Mouse (Mus musculus) liver, postnatal 0 days (tissue): Measurements from ENCODE around the gene Gm43638. TPM values are rescaled to one million over a fixed set of nuclear protein-coding genes. Genes with fewer than 3 reads are reported as not detected.
A peak's percentile ranks its signal among the peaks of the same experiment; 100 is the strongest.
"Not testable (repeated sequence)": the region's sequence is repeated elsewhere in the genome, so short reads cannot be mapped to it uniquely, and the experiment has no call there.

ENCODE experiments used
- ATAC-seq: fragments of 200-750 bp; cut with Nextera tagmentation; 2 replicates; pipeline ENCODE4 v1.8.0; 2017; ENCODE audit warnings: mild to moderate bottlenecking, moderate library complexity
- DNase-seq: peaks from one replicate; pipeline ENCODE4 v3.0.0-alpha.2; 2016
- H3K27ac ChIP-seq: fragments of 300-500 bp; sonication (generic); 2 replicates; pipeline ENCODE4 v1.5.1; 2014; ENCODE audit warnings: antibody characterized with exemption, moderate library complexity, mild to moderate bottlenecking, low read depth
- H3K27me3 ChIP-seq: fragments of 300-500 bp; sonication (generic); 2 replicates; pipeline ENCODE4 v1.6.1; 2014; ENCODE audit warnings: low read length, control low read depth, mixed read lengths; ENCODE audit not compliant: insufficient read depth
- H3K36me3 ChIP-seq: fragments of 300-500 bp; sonication (generic); replicated peaks from 2 replicates; pipeline ENCODE4 v1.6.1; 2014; ENCODE audit warnings: mild to moderate bottlenecking, control low read depth, low read length, moderate library complexity, mixed read lengths; ENCODE audit not compliant: insufficient read depth
- H3K4me1 ChIP-seq: fragments of 300-500 bp; sonication (generic); 2 replicates; pipeline ENCODE4 v1.6.1; 2014; ENCODE audit warnings: antibody characterized with exemption, mild to moderate bottlenecking, control low read depth; ENCODE audit not compliant: insufficient read depth
- H3K4me2 ChIP-seq: fragments of 300-500 bp; sonication (generic); 2 replicates; pipeline ENCODE4 v1.6.1; 2014; ENCODE audit warnings: low read depth, mild to moderate bottlenecking, low read length, moderate library complexity, mixed read lengths
- H3K4me3 ChIP-seq: fragments of 300-500 bp; sonication (generic); 2 replicates; pipeline ENCODE4 v1.5.1; 2014; ENCODE audit warnings: low read depth, low read length
- H3K9ac ChIP-seq: fragments of 300-500 bp; sonication (generic); replicated peaks from 2 replicates; pipeline ENCODE4 v1.6.1; 2014; ENCODE audit warnings: mild to moderate bottlenecking, moderate library complexity
- H3K9me3 ChIP-seq: fragments of 300-500 bp; sonication (generic); 2 replicates; pipeline ENCODE4 v1.6.1; 2016; ENCODE audit warnings: mild to moderate bottlenecking, control low read depth, low read length, mixed read lengths
- CTCF ChIP-seq: sonication (generic); IDR thresholded peaks from 2 replicates; pipeline ENCODE4 v1.5.1; 2016; ENCODE audit warnings: antibody characterized with exemption, low read depth
- EP300 ChIP-seq: IDR thresholded peaks from 2 replicates; pipeline ENCODE4 v1.6.1; 2016; ENCODE audit warnings: antibody characterized with exemption, low read depth, mild to moderate bottlenecking
- WGBS: fragments of 180-500 bp; shearing (Covaris S2); extraction: QIAGEN DNeasy Blood & Tissue Kit; methylation state at CpG from one replicate; pipeline ENCODE4 v1.1.7; 2014; ENCODE audit not compliant: insufficient replicate concordance; 5-methylcytosine and 5-hydroxymethylcytosine counted together
- polyA plus RNA-seq: library from polyadenylated mRNA; unstranded; fragments of >200 nt; fragmentation: Nextera tagmentation; extraction: Ambion mirVana; gene quantifications from 2 replicates; pipeline ENCODE4 v1.2.1, GENCODE M21; 2015

The Gm43638 gene
- polyA plus RNA-seq, 1 experiment from 2014 or later = not detected

- H3K27me3 ChIP-seq = no peaks in the 10 kb centered on the region
- no peak overlapping the region for H3K9ac ChIP-seq
- H3K4me3 ChIP-seq = no peak overlapping the region
- H3K9me3 ChIP-seq = no peaks in the 10 kb centered on the region
- H3K36me3 ChIP-seq = no peaks in the 10 kb centered on the region
- TF ChIP-seq EP300 = no peak
- TF ChIP-seq CTCF = no peak
- ATAC-seq = no peak
- H3K4me1 ChIP-seq = no peaks in the 10 kb centered on the region
- no peak overlapping the region for H3K27ac ChIP-seq
- DNase-seq = no peak
- H3K4me2 ChIP-seq = no peak overlapping the region
Observed at GRCm38 (mm10) chr5:87455519-87455918, 31.1 kb downstream of the Gm43638 start.

- not testable (repeated sequence) for ATAC-seq, H3K4me2 ChIP-seq, H3K4me3 ChIP-seq, H3K27ac ChIP-seq, H3K9ac ChIP-seq, DNase-seq, H3K4me1 ChIP-seq, H3K27me3 ChIP-seq, H3K9me3 ChIP-seq, H3K36me3 ChIP-seq
- WGBS = 73% methylated on average over 4 of the region's 5 CpGs
Observed at GRCm38 (mm10) chr5:87452514-87452913, 34.1 kb downstream of the Gm43638 start.

- ATAC-seq = peak; percentile 73
- WGBS = 37% methylated on average over 3 of the region's 3 CpGs
- Histone ChIP-seq H3K4me1 (no peaks in the 10 kb centered on the region), H3K27me3 (no peaks in the 10 kb centered on the region), H3K36me3 (no peaks in the 10 kb centered on the region), H3K4me2 (no peak overlapping the region), H3K27ac (no peak overlapping the region), H3K4me3 (no peak overlapping the region), H3K9me3 (no peaks in the 10 kb centered on the region), H3K9ac (no peak overlapping the region)
- DNase-seq = peak; percentile 12
- no peak for TF ChIP-seq EP300
- peak; percentile 69 for TF ChIP-seq CTCF
Observed at GRCm38 (mm10) chr5:87436264-87436663, 50.3 kb downstream of the Gm43638 start.

GRCm38 (mm10) chr5:87425676-87426075, 60.9 kb downstream of the Gm43638 start:
- no peak overlapping the region for H3K4me2 ChIP-seq

GRCm38 (mm10) chr5:87424041-87424440, 62.6 kb downstream of the Gm43638 start, which contains the start of gene Ugt2b38:
Gene Ugt2b38 (minus strand): TSS chr5:87424203.
- 82% methylated on average over 1 of the region's 2 CpGs for WGBS
- not testable (repeated sequence) for ATAC-seq, H3K4me3 ChIP-seq, H3K4me1 ChIP-seq, H3K4me2 ChIP-seq, DNase-seq, H3K9ac ChIP-seq, H3K27me3 ChIP-seq, H3K36me3 ChIP-seq, H3K9me3 ChIP-seq, H3K27ac ChIP-seq

More at GRCm38 (mm10) chr5:87425676-87426075, 60.9 kb downstream of the Gm43638 start:
- Histone ChIP-seq H3K27ac (no peak overlapping the region), H3K9ac (no peak overlapping the region), H3K27me3 (no peaks in the 10 kb centered on the region), H3K36me3 (no peaks in the 10 kb centered on the region), H3K4me3 (no peak overlapping the region), H3K9me3 (no peaks in the 10 kb centered on the region), H3K4me1 (no peaks in the 10 kb centered on the region)
- TF ChIP-seq EP300 (no peak), CTCF (no peak)
- no peak for ATAC-seq
- 64% methylated on average over 3 of the region's 3 CpGs for WGBS
- no peak for DNase-seq

Other genes with a start within 250 kb of the Gm43638 start
- 0.07 TPM in 1 of 2 replicates, not detected in the other for gene Ugt2b37, start 232.0 kb downstream of the Gm43638 start, polyA plus RNA-seq
- gene Ugt2a3, start 149.6 kb downstream of the Gm43638 start, polyA plus RNA-seq = 1.9 and 3.7 TPM in 2 replicates
- gene Ugt2b38, start 62.6 kb downstream of the Gm43638 start, polyA plus RNA-seq = not detected in 2 replicates
- not detected in 2 replicates for gene Ugt2a2, start 4.5 kb downstream of the Gm43638 start, polyA plus RNA-seq
- gene Ugt2a1, start 4.1 kb upstream of the Gm43638 start, polyA plus RNA-seq = not detected in 2 replicates
- gene Sult1b1, start 51.4 kb upstream of the Gm43638 start, polyA plus RNA-seq = 3.7 and 3.9 TPM in 2 replicates
- gene Sult1d1, start 82.2 kb upstream of the Gm43638 start, polyA plus RNA-seq = 57.9 and 68.7 TPM in 2 replicates
- gene Sult1e1, start 104.8 kb upstream of the Gm43638 start, polyA plus RNA-seq = 0.08 and 0.14 TPM in 2 replicates
- gene Csn1s1, start 179.4 kb upstream of the Gm43638 start, polyA plus RNA-seq = not detected in 2 replicates
- not detected in 2 replicates for gene Csn2, start 212.8 kb upstream of the Gm43638 start, polyA plus RNA-seq